Mouse (Mus musculus) layer of hippocampus, postnatal 14 days (tissue): ENCODE data around the gene Slc35g3. TPM values are rescaled to one million over a fixed set of nuclear protein-coding genes. Genes with fewer than 3 reads are reported as not detected.

Experiments
- total RNA-seq, 2 experiments: library from RNA; stranded (reverse); gene quantifications; 2 replicates each; pipeline ENCODE4 v1.2.3; 2021

Gene Slc35g3
- total RNA-seq, 2 experiments from 2014 or later = 0.21 TPM; not detected in 1

Other genes starting within 250 kb of the Slc35g3 start
- 1 to 10 TPM; 5.8 to 6.3 TPM for gene Dnah2, start 212.9 kb downstream of the Slc35g3 start, total RNA-seq
- 100 to 1,000 TPM; 144 to 156 TPM for gene Efnb3, start 201.8 kb downstream of the Slc35g3 start, total RNA-seq
- gene Wrap53, start 181.7 kb downstream of the Slc35g3 start, total RNA-seq = 1 to 10 TPM; 8.6 to 9.5 TPM
- gene Trp53, start 181.6 kb downstream of the Slc35g3 start, total RNA-seq = 10 to 100 TPM; 27.3 to 29.6 TPM
- 100 to 1,000 TPM; 513 to 551 TPM for gene Atp1b2, start 156.0 kb downstream of the Slc35g3 start, total RNA-seq
- gene Shbg, start 144.1 kb downstream of the Slc35g3 start, total RNA-seq = not detected
- gene Sat2, start 139.9 kb downstream of the Slc35g3 start, total RNA-seq = 10 to 100 TPM; 16.1 to 19.8 TPM
- gene Fxr2, start 129.0 kb downstream of the Slc35g3 start, total RNA-seq = 100 to 1,000 TPM; 105 to 106 TPM
- gene Sox15, start 106.7 kb downstream of the Slc35g3 start, total RNA-seq = under 1 TPM in 1 of 2 experiments, not detected in 1; 0.48 TPM
- gene Mpdu1, start 99.3 kb downstream of the Slc35g3 start, total RNA-seq = 10 to 100 TPM; 73.3 to 82.4 TPM
- 10 to 100 TPM; 13.1 to 18.5 TPM for gene Cd68, start 95.8 kb downstream of the Slc35g3 start, total RNA-seq
- gene Eif4a1, start 89.5 kb downstream of the Slc35g3 start, total RNA-seq = 100 to 1,000 TPM; 409 to 418 TPM
- 10 to 100 TPM; 84.3 to 88.5 TPM for gene Senp3, start 79.9 kb downstream of the Slc35g3 start, total RNA-seq
- 1 to 10 TPM in 1 of 2 experiments, under 1 TPM in 1; 0.88 to 1.1 TPM for gene Tnfsf13, start 76.2 kb downstream of the Slc35g3 start, total RNA-seq
- gene Tnfsf12, start 66.1 kb downstream of the Slc35g3 start, total RNA-seq = 1 to 10 TPM; 5.8 to 6.5 TPM
- gene Tnfsfm13, start 65.9 kb downstream of the Slc35g3 start, total RNA-seq = 1 to 10 TPM in 1 of 2 experiments, under 1 TPM in 1; 0.45 to 1.0 TPM
- 10 to 100 TPM; 62.8 to 68.5 TPM for gene Polr2a, start 3.3 kb downstream of the Slc35g3 start, total RNA-seq
- gene Zbtb4, start 3.9 kb upstream of the Slc35g3 start, total RNA-seq = 10 to 100 TPM; 82.0 to 83.5 TPM
- 1 to 10 TPM; 1.0 to 1.1 TPM for gene Chrnb1, start 34.0 kb upstream of the Slc35g3 start, total RNA-seq
- gene Fgf11, start 39.9 kb upstream of the Slc35g3 start, total RNA-seq = 10 to 100 TPM; 22.8 to 23.7 TPM
- gene Tmem102, start 43.7 kb upstream of the Slc35g3 start, total RNA-seq = not detected
- not detected for gene Gm39566, start 53.3 kb upstream of the Slc35g3 start, total RNA-seq
- gene Spem2, start 56.5 kb upstream of the Slc35g3 start, total RNA-seq = not detected
- gene Spem1, start 60.2 kb upstream of the Slc35g3 start, total RNA-seq = under 1 TPM; 0.50 to 0.74 TPM
- 100 to 1,000 TPM; 220 to 226 TPM for gene Nlgn2, start 75.8 kb upstream of the Slc35g3 start, total RNA-seq
- 100 to 1,000 TPM; 150 to 162 TPM for gene Tmem256, start 76.5 kb upstream of the Slc35g3 start, total RNA-seq
- 10 to 100 TPM; 22.0 to 23.3 TPM for gene Plscr3, start 84.4 kb upstream of the Slc35g3 start, total RNA-seq
- not detected for gene Tnk1, start 96.8 kb upstream of the Slc35g3 start, total RNA-seq
- not detected for gene Tmem95, start 116.0 kb upstream of the Slc35g3 start, total RNA-seq
- gene Kctd11, start 119.4 kb upstream of the Slc35g3 start, total RNA-seq = 1 to 10 TPM; 1.1 to 1.2 TPM
- under 1 TPM in 1 of 2 experiments, not detected in 1; 0.30 TPM for gene Acap1, start 133.6 kb upstream of the Slc35g3 start, total RNA-seq
- gene 2810408A11Rik, start 139.0 kb upstream of the Slc35g3 start, total RNA-seq = 1 to 10 TPM; 1.5 to 2.1 TPM
- gene Neurl4, start 139.1 kb upstream of the Slc35g3 start, total RNA-seq = 100 to 1,000 TPM; 108 to 124 TPM
- 10 to 100 TPM; 28.5 to 29.3 TPM for gene Gps2, start 151.9 kb upstream of the Slc35g3 start, total RNA-seq
- 100 to 1,000 TPM; 446 to 451 TPM for gene Eif5a, start 160.0 kb upstream of the Slc35g3 start, total RNA-seq
- 1 to 10 TPM; 8.3 to 9.7 TPM for gene Ybx2, start 173.8 kb upstream of the Slc35g3 start, total RNA-seq
- 1 to 10 TPM; 1.8 to 3.6 TPM for gene Slc2a4, start 186.2 kb upstream of the Slc35g3 start, total RNA-seq
- not detected for gene Cldn7, start 202.8 kb upstream of the Slc35g3 start, total RNA-seq
- 100 to 1,000 TPM; 108 to 115 TPM for gene Ctdnep1, start 219.2 kb upstream of the Slc35g3 start, total RNA-seq
- 10 to 100 TPM; 88.5 to 93.9 TPM for gene Elp5, start 220.5 kb upstream of the Slc35g3 start, total RNA-seq
- 100 to 1,000 TPM; 221 to 251 TPM for gene Gabarap, start 229.2 kb upstream of the Slc35g3 start, total RNA-seq
- gene Phf23, start 233.8 kb upstream of the Slc35g3 start, total RNA-seq = 10 to 100 TPM; 38.0 to 40.0 TPM
- gene Dvl2, start 238.6 kb upstream of the Slc35g3 start, total RNA-seq = 10 to 100 TPM; 29.3 to 29.7 TPM